Mouse (Mus musculus) left cerebral cortex, postnatal 14 days (tissue): ENCODE measurements at regions not wholly inside any gene's neighbourhood (a gene's known extent, or its start where the extent isn't known, plus 50 kb on each side); places are given as distances from the start of the nearest gene placed in this dataset.

Experiments used
- DNase-seq, 2 experiments: peaks; one replicate each; pipeline ENCODE4 v3.0.0; 2021 to 2022; ENCODE audit warnings: low spot score in 2 of 2, mixed read lengths in 1 of 2
- intact Hi-C: fragments of 180-260 bp; cut with DNase I; formaldehyde crosslinking; loops from one replicate; pipeline ENCODE4 v1.15.1; 2025

DNA sequence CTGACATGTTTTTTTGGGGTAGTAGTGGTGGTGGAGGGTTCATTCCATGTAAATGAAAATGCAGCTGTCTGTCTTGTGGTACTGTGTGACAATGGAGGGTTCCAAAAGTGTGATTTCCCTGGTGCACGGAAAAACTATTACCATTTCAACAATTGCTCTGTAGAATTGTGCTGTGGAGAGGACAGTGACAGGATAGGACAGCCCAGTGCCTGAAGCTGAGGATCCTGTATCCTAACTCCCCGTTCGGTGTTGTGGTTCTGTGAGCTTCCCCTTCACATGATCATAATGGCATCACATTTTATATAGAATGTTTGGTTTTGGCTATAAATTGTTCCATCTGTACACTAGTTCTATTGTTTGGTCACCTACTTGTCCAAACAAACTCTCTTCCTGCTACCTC lies 196.4 kb downstream of the Mex3b start:
- no peak for DNase-seq
- intact Hi-C loops = no loop called here

DNA sequence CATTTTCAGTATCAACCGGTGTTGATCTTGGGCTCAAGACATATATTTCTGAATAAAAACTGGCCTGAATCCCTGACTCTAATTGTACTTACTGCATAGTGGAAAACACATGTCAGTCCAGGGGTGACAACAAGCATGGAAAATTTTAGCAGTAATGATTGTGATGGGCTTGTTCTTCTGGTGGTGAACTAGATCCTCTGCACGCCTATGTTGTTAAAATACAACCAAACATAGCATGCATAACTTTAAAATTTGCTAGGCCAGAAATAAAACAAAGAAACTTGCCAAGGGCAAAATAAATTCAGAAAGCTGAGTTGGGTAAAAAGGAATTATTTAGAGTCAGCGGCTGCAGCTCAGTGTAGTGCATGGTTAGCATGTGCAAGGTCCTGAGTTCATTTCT lies 198.2 kb downstream of the Mex3b start:
- DNase-seq = no peak
- intact Hi-C loops = no loop called here

DNA sequence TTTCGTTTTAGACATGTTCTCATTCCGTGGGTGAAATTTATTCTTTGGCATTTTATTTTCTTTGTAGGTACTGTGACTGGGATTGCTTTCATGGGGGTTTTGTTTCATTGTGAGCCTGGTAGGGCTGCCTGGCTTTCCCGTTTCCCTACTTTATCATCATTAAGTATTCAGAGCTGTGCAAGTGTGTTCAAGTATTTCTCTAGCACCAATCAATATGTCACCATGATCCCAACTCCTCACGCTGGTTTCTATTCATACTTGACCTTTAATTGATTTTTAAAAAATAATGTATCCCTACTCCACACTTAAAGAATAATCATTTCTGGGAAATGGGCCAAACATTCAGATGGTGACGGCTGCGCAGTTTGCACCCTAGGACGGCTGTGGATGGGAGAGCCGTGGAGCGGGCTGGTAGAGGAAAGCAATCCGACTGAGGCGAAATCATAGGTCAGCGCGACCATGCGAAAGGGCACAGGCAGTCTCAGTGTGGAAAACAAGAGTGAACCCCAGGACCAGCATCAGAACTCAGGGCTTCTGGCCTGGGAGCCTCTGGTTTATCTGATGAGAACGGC lies 207.4 kb downstream of the Mex3b start:
- intact Hi-C loops = no loop called here
- DNase-seq = no peak

DNA sequence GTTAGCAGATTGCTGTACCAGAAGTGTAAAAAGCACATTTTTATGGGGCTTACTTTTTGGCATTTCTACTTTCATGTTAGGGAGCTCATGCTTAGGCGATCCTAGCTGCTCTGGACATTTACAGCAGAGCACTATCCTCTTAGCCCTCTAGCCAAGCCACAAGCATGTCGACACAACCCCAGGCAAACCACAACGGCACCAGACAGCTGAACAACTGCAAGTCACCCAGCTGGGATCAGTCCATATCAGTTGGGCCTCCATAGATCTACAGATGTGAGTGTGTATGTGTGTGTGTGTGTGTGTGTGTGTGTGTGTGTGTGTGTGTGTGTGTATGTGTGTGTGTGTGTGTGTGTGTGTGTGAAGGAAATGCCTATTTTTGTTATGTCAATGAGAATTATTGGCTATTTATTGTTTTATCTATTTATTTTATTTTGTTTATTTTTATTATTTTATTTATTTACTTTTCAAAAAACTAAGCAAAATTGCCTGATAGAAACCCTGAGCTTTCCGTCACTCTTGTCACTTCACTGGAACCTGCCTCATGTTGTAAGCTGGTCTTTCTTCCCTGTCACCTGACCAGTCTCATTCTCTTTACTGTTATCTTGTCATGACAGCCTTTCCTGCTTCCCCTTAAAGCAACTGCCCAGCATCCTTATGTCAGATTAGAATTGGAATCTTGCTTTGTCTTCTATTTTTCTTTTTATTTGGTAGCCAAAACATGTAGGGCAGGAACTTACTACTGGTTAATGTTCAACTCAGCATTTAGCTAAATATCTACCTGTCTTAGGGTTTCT lies 208.2 kb downstream of the Mex3b start:
- no peak for DNase-seq
- intact Hi-C loops = no loop called here

DNA sequence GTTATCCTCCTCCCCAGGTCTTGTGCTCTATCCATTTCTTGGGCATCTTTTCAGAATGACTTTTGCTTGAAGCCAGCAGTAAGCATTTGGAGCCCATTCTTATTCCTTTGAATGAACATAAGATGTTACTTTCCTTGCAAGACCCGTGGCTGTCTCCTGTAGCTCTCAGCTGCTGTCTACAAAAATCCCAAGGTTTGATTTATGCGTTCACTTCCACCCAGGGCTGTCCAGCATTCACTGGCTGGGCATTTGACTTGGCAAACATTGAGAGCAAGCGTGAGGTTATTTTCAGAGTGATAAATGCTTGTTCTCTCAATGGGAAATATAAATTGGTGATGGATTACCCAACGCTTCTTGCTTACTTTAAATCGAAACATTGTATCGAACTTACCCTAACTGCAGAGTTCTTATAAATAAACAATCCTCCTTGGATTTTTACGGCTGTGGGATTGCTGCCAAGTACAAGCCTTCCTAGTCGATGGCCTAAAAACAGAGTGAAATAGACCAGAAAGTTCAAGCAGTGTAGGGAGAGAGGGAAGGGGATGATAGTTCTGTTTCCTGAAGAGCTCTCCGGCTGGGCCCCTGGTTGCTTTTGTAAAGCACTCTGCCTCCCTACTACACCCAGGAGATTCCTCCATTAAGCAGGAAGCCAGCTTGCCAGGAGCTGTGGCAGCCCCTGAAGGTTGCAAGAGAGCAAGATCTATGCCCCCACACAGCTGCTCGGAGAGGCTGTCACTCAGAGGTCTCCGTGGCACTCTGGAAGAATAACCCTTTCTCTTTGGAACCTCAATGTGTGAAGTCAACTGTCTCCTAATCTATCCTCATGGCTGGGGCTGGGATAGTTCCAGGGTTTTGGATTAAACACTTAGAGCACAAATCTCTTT lies 210.1 kb downstream of the Mex3b start:
- DNase-seq = no peak
- intact Hi-C loops = no loop called here

DNA sequence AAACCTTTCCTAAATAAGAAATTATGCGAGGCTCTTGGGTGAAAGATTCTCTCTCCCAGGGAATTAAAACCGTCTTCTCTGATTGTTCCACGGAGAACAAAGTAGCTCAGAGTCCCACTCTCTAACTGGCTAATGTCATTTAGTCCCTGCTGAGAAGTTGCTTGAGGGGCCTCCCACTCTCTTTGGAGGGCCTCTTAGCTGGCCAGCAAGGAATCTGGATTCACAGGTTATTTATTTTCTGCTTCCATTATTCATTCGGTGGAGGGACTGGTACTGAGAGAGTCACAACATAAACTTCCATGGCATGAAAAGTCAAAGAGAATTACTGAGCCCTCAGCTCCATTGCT lies 210.8 kb downstream of the Mex3b start:
- intact Hi-C loops = no loop called here
- no peak for DNase-seq

DNA sequence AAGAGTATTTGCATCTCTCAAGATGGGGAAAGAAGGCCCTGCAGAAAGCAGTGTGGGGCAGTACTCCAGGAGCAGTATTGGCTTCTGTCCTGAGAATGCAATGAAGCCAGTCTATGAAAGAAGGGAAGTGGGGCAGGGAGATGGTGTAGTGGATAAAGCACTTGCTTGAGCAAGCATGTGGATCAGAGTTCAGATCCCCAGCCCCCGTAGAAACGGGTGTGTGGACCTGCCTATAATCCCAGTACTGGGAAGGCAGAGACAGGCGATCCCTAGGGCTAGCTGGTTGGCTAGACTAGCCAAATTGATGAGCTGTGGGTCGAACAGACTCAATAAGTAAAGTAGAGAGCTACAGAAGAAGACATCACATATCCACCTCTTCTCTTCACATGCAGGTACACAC lies 211.6 kb downstream of the Mex3b start:
- no peak for DNase-seq
- intact Hi-C loops = no loop called here

DNA sequence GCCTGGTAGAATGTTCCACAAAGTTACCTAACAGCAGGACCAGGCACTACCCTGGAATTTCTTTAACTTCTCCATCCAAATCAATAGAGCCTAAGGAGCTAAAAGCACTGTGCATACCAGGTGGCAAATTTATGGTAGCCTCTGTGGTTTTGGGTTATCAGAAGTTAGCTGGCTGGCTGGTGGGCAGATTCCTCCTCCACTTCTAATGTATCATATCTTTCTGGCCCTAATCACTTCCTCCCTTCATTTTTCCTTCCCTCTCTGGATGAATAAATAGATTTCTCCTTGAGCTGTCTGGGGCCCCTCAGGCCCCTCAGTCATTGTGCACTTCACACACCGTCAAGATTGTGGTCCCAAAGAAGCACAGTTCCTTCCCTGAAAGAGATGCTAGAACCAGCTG lies 212.7 kb downstream of the Mex3b start:
- no peak for DNase-seq
- intact Hi-C loops = no loop called here

DNA sequence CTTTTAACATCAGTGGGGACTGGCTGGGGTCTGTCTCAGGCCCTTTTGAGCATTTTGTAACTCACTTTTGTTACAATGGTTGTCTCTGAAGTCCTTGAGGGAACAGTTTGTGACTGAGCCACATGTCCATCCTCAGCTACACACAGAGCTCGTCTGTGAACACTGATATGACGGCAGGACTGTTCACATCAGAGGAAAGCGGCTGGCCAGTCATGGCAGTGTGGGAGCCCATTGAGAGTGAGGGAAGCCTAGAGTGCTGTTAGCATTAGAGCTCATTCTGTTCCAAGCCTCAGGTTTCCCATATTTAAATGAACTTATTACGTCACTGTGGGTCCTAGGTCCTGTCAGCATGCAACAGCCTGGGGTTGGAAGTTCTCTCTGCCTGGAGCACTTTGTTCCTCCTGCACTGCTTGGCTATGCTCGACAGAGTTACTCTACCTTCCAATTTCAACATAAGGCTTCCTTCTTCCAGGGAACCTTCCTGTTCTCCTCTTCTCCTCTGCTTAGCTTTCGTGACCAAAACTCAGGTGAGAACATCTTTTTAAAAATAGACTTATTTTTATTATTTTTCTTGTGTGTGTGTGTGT lies 217.5 kb downstream of the Mex3b start:
- intact Hi-C loops = no loop called here
- no peak for DNase-seq

DNA sequence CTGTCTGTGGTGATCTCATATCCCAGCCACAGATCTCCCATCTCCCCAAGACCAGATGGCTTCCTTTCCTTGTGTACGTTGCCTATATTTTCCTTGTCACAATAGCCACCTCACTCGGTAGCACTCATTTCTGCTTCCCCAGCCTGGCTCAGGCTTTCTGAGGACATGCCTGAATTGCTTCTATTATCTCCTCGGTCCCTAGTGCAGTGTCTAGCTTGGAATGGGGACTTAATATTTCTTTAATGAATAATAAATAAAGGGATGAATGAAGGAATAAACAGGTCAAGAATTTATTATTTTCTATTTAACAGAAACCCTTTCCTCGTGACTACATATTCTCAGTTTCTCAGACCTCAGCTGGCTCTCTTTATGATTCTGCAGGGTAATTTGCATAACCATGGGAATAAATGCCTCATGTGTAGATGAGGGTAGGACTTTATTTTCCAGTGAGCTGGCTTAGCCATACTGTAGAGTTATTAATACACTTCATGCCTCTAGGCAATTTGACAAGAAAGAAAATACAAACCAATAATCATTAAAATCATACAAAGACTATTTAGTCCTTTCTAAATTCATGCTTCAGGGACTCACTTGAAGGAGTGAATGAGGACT lies 218.5 kb downstream of the Mex3b start:
- intact Hi-C loops = no loop called here
- no peak for DNase-seq

DNA sequence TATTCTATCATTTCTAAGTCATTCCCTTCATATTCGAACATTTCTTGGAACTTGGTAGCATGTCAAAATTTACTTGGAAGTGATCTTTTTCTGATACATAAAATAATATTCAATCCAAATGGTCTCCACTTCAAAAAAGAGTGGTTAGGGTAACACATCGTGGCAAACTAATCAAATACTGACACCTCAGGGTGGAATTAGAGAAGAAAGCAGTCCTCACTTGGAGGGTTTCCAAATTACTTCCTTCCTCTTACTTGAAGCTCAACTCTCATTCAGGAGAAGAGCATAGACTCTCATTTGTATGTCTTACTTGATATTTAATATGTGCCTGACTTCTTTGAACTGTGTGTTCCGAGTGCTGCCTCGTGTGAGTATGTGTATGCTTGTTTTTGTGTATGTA lies 220.3 kb downstream of the Mex3b start:
- intact Hi-C loops = no loop called here

DNA sequence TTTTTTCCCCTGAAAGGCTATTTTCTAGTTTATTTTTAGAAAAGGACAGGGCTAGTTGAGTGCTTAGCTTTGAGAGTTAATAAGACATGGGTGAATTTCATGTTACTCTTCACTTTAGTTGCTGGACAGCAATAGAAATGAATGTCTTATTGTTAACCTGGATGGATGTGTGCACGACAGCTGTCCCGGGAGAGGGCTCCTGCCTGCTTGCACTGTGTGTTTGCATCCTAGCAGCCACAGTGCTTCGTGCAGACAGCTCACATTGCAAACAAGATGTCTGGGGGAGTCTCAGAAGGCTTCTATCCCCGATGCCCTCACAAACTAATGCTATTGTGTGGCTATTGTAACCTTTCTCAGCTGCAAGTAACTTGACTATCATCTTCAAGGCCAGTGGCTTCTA lies 221.0 kb downstream of the Mex3b start:
- DNase-seq = no peak
- intact Hi-C loops = no loop called here

More for the DNA sequence above, 220.3 kb downstream of the Mex3b start:
- no peak for DNase-seq

DNA sequence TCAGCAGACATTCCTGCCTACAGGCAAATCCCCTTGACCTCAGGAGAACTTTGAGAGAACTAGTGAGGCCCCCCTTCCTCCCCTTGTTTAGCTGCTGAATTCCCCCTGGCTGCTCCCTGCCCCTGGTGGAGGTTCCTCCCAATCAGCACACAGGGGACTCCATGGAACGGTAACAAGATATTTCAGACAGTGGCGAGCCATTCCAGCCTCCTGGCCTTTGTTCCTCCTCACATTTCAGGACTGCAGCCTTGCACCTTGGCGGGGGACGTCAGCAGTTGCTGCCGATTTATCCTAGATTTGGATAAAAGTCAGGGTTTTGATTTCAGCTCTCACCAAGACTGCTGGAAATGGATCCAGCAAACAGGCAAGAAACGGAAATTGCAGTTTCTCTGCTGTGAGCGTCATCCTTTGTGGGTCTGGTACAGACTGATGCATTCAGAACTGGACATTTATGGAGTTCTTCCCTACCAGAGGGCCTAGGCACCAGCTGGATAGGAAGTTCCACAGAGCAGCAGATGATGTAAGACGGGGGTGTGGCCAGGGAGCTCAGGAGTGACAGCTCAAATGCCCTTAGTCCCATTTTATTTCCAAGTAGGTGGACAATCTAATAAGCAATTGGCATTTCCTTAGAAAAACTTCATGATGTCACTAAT lies 222.3 kb downstream of the Mex3b start:
- peak in 1 of 2 experiments; percentile 18 for DNase-seq
- intact Hi-C loops = no loop called here

DNA sequence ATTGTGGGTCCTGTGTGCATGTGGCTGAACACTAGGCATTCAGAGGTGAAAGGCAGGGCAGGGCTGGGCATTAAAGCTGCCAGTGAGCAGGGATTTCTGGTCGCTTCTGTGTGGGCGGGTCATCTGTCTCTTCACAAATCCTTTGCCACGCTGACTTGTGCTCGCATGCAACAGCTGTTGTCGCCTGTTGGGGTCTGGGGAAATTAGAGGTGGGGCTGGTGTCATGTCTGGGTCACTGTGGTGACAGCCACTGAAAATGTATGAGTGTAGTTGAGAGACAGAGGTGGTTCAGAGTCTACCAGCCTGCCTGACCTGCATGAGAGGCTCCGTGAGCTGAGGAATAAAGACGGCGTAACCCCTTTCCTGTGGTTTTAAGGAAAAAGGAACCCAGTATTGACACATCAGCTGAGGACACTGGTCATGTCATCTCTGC lies 226.8 kb downstream of the Mex3b start:
- no peak for DNase-seq
- intact Hi-C loops = no loop called here

DNA sequence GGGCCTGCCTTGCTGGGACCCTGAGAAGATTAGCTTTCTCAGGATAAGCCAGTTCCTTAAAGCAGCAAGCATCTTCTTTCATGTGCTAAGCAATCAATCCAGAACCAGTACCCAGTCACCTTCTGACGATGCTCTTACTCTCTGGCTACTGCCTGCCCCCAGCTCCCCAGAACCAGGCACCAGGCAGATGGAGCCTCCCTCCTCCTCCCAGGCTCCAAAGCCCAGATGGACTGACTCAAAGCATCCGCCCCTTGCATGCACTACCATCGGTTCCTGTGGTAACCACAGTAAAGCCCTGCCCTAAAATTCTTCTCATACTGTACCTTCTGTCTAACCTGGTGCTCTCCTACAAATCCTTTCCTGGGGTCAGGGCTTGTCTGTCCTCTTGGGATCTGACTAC lies 227.8 kb downstream of the Mex3b start:
- DNase-seq = peak in 1 of 2 experiments; percentile 48
- intact Hi-C loops = no loop called here

DNA sequence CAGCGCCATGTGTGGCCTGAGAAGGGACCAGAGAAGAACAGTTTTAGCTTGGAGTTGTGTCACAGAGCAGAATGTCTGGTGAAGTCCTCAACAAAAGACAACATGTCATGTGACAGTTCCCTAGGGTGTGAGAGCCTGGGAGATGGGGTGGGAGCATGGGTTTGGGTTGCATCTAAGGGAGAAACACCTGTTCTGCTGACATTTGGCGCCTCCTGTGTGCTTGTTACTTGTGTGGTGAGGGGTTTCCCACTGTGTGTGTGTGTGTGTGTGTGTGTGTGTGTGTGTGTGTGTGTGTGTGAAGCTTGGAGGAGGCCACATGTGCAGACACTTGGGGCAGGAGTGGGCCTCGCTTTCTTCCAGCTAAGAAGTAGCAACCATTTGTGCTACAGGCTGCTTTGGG lies 228.5 kb downstream of the Mex3b start:
- intact Hi-C loops = no loop called here
- DNase-seq = no peak

DNA sequence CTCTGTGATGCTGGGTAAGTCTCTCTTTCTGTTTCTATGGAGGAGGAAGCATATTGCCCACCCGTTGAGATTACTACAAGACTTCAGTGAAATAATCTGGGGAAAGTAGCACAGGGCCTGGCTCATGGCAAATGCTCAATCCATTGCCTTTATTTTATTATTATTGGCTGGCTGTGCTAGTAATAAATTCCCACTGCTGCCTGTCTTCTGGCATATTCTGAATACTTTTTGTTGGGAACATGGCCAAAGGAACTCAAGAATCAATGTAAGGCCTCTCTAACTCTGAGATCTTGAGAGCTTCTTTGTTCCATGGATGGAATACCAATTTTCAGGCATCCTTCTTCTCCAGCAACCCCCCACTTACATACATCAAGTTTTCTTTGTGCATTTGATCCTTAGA lies 237.3 kb downstream of the Mex3b start:
- intact Hi-C loops = no loop called here
- no peak for DNase-seq

DNA sequence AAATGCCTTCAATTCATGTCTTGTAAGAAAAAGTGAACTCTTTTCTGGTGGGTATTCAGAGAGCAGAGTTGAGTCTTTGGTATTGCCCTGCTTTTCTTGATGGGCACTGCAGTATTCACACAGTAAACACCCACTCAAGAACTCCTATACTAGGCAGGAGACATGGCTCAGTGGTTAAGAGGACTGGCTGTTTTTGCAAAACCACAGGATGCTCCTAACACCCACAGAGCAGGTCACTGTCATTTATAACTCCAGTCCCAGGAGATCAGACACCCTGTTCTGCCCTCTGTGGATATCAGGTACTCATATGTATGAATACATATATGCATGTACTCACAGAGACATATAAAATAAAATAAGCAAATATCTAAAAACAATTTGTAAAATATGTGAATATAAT lies 238.5 kb downstream of the Mex3b start:
- intact Hi-C loops = no loop called here
- no peak for DNase-seq

DNA sequence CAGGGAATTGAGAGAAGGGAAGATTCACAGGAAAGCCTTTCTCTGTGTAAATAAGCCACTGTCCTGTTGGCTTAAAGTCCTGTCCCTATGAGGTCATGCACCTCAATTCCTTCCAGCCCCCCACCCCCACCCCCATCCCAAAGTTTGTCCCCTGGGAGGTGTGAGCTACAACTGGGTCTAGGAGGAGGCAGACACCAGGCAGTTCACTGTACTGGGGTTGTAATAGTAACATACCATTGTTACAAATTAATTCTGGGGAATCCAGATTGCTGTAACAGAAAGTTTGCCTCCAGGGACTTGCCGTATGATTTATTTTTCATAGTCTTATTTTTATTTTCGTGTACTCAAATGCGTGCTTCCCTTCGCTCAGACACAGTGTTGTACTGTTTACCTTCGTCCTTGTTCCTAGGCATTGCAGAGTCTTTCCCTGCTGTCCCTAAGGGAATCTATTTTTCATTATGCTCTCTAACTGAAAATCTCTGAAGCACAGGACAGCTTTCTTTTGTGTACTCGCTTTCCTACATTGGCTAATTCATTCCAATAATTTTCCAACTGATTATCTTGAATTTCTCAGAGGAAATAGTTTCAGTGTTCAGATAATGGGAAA lies 244.2 kb downstream of the Mex3b start:
- intact Hi-C loops = no loop called here
- no peak for DNase-seq
